Mouse (Mus musculus) urinary bladder, postnatal 36 days (tissue): Measurements from ENCODE around the gene Ugt1a2.

Source experiments
- DNase-seq, 2 experiments: peaks; one replicate each; pipeline ENCODE4 v3.0.0; 2022; ENCODE audit warnings: low spot score in 2 of 2, mixed read lengths in 1 of 2

Ugt1a2 gene

GRCm38 (mm10) chr1:88256886-88257663 lies 56.7 kb downstream of the Ugt1a2 start:
- DNase-seq, result no peak

- no peak for DNase-seq
Observed at GRCm38 (mm10) chr1:88257681-88258080, 57.3 kb downstream of the Ugt1a2 start.

GRCm38 (mm10) chr1:88258361-88258760 lies 58.0 kb downstream of the Ugt1a2 start:
- no peak for DNase-seq

GRCm38 (mm10) chr1:88258881-88259642 lies 58.7 kb downstream of the Ugt1a2 start:
- peak; percentile 84 to 85 for DNase-seq

GRCm38 (mm10) chr1:88259643-88260024 lies 59.2 kb downstream of the Ugt1a2 start:
- no peak for DNase-seq

- DNase-seq, result no peak
Observed at GRCm38 (mm10) chr1:88260114-88260513, 59.7 kb downstream of the Ugt1a2 start.

- no peak for DNase-seq
Observed at GRCm38 (mm10) chr1:88260604-88261377, 60.4 kb downstream of the Ugt1a2 start.

- no peak for DNase-seq
Observed at GRCm38 (mm10) chr1:88261706-88262105, 61.3 kb downstream of the Ugt1a2 start.

- DNase-seq, result peak; percentile 98 to 99
Observed at GRCm38 (mm10) chr1:88262255-88262654, 61.9 kb downstream of the Ugt1a2 start.

- DNase-seq, result no peak
Observed at GRCm38 (mm10) chr1:88262961-88263360, 62.6 kb downstream of the Ugt1a2 start.

- no peak for DNase-seq
Observed at GRCm38 (mm10) chr1:88263778-88264177, 63.4 kb downstream of the Ugt1a2 start.

GRCm38 (mm10) chr1:88264237-88264868 lies 64.0 kb downstream of the Ugt1a2 start:
- DNase-seq, result no peak

GRCm38 (mm10) chr1:88264869-88265240 lies 64.5 kb downstream of the Ugt1a2 start:
- no peak for DNase-seq

- no peak for DNase-seq
Observed at GRCm38 (mm10) chr1:88266123-88266522, 65.7 kb downstream of the Ugt1a2 start.

GRCm38 (mm10) chr1:88267489-88267888 lies 67.1 kb downstream of the Ugt1a2 start:
- no peak for DNase-seq

GRCm38 (mm10) chr1:88268070-88268469 lies 67.7 kb downstream of the Ugt1a2 start:
- DNase-seq, result no peak
